Mouse (Mus musculus): ENCODE measurements around the gene Gm20738. TPM values are rescaled to one million over a fixed set of nuclear protein-coding genes. Genes with fewer than 3 reads are reported as not detected.

Gene Gm20738
- polyA plus RNA-seq (2017; shearing (Covaris generic)): not detected

DNA sequence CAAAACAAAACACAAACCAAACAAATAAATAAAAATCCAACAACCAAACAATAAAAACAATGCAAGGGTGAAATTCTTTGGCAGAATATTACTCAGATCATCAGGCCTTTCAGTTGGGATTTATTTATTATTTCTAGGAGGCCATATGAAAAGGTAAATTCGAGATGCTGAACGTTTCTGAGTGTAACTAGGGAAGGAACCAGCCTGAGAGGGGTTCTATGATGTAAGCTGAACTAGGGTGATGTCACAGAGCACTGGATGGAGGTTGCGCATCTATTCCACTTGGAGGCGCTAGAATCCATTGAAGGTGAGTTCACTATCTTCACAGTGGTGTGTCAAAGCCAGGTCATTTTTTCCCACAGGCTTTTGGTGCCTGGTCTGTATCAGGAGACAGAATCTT, at the start of gene Gm20738:
TSS of gene Gm20738 (plus strand) at position 301 of the 400 bp plus-strand sequence.

Data from effector memory CD4-positive, alpha-beta T cell, adult 7 months (primary cell).